Mouse (Mus musculus) spleen, postnatal 14 days (tissue): Measurements from ENCODE around the gene Sigmar1.

Experiments
- DNase-seq, 2 experiments: peaks; one replicate each; pipeline ENCODE4 v3.0.0; 2021 to 2022; ENCODE audit warnings: low spot score in 2 of 2

The Sigmar1 gene

DNA sequence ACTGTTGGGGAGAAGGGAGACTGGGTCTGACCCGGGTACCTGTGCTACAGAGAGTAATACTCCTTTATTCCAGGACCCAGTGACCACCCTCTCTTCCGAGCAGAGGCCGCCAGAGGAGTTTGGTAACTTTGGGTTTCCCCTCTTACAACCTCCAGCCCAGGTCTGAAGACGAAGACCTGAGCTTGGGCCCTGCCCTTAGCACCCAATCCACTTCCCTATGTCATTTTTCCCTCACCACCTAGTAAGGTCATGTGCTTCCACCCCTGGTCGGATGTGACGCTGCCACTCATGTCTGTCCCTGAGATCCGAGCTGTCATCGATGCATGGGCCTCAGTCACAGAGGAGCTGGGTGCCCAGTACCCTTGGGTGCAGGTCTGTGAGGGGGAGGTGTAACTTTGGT, 483 bp upstream of the Sigmar1 start:
- no peak for DNase-seq

DNA sequence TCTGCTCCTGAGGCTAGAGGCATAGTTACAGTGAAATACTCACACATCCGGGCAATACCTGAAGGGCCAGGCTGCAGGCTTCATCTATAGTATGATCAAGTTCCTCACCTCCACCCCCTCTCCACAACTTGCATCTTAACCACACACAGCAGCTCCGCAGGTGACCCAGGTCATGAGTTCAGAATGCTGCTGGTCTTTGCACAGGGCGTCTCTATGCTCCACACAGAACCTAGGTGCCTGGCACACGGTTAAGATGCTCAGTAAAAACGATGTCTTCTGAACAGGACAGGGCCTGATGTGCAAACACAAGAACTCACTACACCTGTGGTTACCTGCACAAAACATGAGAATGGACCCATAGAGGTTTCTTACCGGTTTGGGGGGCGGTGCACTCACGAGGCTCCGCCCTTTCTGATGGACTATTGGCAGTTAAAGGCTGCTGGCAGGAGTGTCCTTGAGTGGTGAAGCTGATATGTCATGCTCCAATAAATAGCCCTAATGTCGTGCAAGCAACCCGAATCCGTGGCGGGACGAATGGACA, 1.1 kb downstream of the Sigmar1 start, which contains the start of gene Galt:
TSS of gene Galt (plus strand) at position 432 of the 541 bp plus-strand sequence.
- DNase-seq: no peak

- DNase-seq: no peak
Measured at GRCm38 (mm10) chr4:41745021-41745420, 10.9 kb downstream of the Sigmar1 start.

- no peak for DNase-seq
Measured at GRCm38 (mm10) chr4:41744131-41744530, 11.8 kb downstream of the Sigmar1 start.

GRCm38 (mm10) chr4:41741158-41741560, 14.8 kb downstream of the Sigmar1 start:
- peak; percentile 78 to 82 for DNase-seq

DNA sequence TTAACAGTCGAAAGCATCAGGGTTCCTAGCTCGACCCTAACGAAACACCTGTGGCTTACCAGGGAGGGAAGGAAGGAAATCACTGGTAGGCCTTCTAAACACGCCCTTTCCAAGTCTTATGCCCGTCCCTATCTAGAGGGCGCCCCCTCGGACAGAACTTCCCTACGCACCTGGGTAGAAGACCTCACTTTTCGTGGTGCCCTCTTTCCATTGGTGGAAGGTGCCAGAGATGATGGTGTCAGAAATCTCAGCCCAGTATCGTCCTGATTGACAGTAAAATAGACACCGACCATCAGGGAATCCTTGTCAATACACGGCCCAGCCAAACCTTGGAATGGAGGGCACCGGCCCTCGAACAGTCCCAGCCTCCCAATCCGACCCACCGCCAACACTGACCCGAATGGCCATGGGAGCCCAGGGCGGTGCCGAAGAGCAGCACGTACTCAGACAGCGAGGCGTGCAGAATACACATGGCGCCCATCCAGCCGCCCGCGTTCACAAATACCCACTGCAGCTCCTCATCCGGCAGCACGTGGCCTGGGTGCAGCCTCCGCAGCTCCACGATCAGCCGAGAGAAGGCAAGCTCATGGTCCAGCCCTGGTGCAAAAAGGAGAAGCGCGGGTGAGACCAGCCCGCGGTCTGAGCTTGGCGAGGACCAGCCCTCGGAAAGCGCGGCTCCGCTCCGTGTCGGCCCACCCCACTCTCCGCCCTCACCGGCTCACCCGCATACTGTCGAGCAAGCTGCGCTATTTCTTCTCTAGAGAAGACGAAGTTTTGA, 15.4 kb downstream of the Sigmar1 start:
- no peak for DNase-seq

DNA sequence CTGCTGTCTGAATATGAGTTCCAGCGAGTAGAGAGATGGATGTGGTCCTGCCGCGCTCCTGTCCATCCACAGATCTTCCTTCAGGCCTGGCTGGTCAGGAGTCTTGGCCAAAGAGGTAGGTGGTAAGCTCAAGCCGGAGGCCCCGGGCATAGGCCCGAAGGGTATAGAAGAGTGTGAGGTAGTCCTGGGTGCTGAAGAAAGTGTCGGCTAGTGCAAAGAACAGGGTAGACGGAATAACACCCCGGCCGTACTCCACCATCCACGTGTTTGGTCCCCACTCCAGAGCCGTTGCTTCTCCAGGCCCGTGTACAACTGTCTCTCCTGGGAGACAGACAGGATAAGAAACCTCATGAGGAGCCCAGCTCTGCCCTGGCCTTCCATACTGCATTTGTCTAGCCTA, 16.7 kb downstream of the Sigmar1 start:
- DNase-seq: no peak

GRCm38 (mm10) chr4:41738256-41738603, 17.7 kb downstream of the Sigmar1 start:
- no peak for DNase-seq

DNA sequence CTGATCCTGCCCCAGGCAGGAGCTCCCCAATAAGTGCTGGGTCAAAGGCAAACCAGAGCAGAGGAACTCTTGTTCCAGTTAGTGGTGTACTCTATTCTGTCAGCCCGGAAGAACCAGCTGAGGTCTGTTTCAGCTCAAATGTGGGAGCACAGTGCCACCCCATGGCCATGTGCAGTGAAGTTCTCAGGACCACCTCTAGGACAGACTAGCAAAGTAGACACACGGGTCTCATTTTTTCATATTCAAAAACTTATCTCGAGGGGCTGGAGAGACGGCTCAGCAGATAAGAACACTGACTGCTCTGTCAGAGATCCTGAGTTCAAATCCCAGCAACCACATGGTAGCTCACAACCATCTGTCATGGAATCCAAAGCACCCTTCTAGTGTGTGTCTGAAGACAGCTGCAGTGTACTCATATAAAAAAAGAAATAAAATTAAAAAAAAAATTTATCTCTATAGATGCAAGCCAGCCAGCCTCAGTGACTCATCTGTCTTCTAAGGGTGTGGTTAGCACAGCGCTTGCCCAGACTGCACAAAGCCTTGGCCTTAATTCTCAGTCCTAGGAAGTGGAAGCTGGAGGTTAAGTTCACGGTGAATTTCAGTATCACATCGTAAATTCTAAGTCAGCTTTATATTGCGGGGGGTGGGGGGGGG, 18.2 kb downstream of the Sigmar1 start:
- peak; percentile 45 to 63 for DNase-seq

DNA sequence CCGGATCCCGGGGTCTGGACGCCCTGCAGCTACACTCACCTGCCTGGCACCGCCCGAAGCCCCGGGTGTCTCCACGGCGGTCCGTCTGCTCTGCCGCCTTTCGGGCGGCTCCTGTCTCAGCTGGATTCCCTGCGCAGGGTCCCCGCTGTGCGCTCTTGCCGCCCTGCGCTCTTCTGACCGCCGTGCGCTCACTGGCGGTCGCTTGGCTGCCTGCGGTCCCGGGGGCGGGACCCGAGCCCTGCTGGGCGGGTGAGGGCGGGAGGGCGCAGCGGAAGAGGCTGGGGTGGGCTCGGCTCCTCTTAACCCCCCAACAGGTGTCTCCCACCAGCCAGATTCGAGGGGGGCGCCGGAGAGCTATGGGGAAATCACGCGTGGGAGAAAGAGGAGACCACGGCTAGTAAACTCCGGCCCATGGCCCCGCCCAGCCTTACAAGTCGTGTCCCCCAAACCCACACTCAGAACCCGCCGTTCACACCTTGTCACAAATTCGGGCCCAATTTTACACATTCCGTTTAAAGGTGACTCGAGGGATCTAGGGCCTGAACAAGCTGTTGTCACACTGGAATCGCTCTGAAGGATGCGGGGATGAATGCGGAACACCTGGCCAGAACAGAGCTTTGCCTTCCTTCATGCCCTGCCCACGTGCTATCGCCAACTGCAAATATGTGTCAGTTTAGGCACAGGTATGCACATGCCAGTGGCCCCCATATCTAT, 24.7 kb downstream of the Sigmar1 start, which contains the start of gene Arid3c:
TSS of gene Arid3c (minus strand) at position 91 of the 714 bp plus-strand sequence.
- no peak for DNase-seq

GRCm38 (mm10) chr4:41726826-41727621, 28.9 kb downstream of the Sigmar1 start:
- DNase-seq: no peak

- DNase-seq: peak; percentile 60 to 73
Measured at GRCm38 (mm10) chr4:41722918-41723351, 33.0 kb downstream of the Sigmar1 start, which contains the start of gene Dctn3. Gene Dctn3 (minus strand): TSS chr4:41723170.

GRCm38 (mm10) chr4:41716834-41717233, 39.1 kb downstream of the Sigmar1 start:
- no peak for DNase-seq

GRCm38 (mm10) chr4:41715596-41715995, 40.4 kb downstream of the Sigmar1 start:
- DNase-seq: no peak

DNA sequence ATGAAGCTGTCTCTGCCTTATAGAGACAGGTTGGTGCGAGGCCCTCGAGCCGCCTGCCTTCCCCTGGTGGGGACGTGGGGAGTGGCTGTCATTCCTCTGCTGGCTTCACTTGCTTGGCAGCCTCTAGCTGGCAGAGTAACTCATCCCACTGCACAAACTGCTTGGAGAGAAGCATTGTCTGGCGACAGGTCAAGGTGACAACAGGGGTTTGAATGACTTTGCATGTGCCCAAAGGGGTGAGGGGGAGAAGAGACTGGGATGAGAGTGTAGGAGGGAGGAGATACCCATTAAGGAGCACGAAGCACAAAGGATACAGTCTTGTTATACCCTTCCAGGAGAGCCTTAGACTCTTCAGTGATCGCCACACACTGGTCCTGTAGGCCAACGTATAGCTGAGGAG, 40.9 kb downstream of the Sigmar1 start:
- no peak for DNase-seq

GRCm38 (mm10) chr4:41714276-41714675, 41.7 kb downstream of the Sigmar1 start:
- peak in 1 of 2 experiments; percentile 54 for DNase-seq

DNA sequence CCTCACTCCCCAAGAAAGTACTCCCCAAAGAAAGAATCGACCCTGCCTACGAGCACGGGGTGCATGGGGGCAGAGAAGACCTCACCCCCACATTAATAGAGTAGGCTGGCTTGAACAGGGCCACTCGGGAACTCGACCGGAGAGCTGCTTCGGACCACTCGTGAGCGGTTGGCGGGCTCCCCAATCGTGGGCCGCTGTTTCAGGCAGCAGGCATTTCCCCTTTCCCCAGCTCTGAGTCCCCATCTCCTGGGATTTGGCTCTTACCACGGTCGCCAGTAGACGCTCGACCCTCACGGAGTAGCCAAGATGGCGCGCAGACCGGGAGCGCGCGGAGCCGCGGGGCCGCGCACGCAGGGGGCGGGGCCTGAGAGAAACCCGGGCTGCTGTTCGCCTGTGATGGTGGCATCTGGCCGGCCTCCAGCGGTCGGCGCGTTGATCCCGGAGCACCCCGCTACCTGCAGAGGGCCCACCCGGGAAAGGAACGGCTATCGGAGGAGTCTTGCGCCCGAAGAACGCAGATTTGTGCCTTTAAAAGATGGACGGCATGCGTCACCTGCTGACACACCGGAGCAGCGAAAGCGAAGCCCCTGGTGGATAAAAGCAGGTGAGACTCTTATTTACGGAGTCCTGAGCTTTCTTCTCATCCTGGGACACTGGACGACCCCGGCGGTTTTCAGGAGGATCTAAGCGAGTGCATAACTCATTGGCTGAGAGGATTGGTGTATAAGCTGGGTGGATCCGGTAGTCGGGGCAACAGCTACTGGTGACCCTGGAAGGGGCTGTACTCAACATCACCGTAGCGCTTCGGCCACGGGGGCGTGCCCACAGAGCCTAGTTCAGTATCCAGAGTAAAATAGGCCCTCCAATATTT, 42.5 kb downstream of the Sigmar1 start, which contains the start of gene Rpp25l:
TSS of gene Rpp25l (minus strand) at position 338 of the 871 bp plus-strand sequence.
- peak; percentile 74 to 83 for DNase-seq

- DNase-seq: no peak
Measured at GRCm38 (mm10) chr4:41712421-41713196, 43.3 kb downstream of the Sigmar1 start.

- DNase-seq: no peak
Measured at GRCm38 (mm10) chr4:41711705-41712375, 44.1 kb downstream of the Sigmar1 start.
